In the genomic region with DNA sequence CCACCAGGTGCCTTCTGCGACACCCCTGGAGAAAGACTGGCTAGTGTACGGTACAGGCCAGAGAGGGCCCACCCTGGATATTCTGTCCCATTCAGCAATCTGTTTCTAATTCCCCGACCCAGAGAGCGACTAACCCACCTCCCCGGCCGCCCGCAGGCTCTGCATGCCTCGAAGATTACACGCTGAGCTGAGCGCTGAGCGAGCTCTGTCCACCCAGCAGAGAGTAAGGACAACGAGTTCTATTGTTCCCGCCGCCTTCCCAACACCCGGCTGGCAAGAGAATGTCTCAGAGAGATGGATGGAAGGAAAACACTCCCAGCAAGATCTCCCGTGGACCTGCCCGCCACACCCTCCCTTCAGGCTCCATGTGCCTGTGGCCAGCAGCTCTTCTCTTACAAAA, we compare ENCODE assay signal across 10 mouse cellular contexts.
DNase-seq lines count a peak whose midpoint lies in the region; ATAC-seq lines count a peak whose summit lies in the region.
"Had no signal": no experiment of that assay in that cellular context is flagged by ENCODE, and none has a peak within 500 bp of the region (broad histone marks: within the 10 kb centered on the region; RNA-seq: fewer than 3 reads in every experiment).

No protein-coding gene starts in this region.

- no peak overlapping the region for H3K4me3 ChIP-seq in hindbrain, embryonic 10.5 days
- H3K4me3 ChIP-seq in hindbrain, embryonic 14.5 days (replicated peaks; ENCODE audit: low read length): no peak overlapping the region
- H3K4me3 ChIP-seq in limb, embryonic 11.5 days (ENCODE audit: low read depth, low read length): no peak overlapping the region
- H3K4me3 ChIP-seq: intestine, embryonic 15.5 days had no signal

- ATAC-seq in hindbrain, embryonic 14.5 days (ENCODE audit: low FRiP score): no peak
- ATAC-seq in limb, embryonic 11.5 days (ENCODE audit: insufficient number of reproducible peaks, low FRiP score, low TSS enrichment, low read depth): no peak
- ATAC-seq: intestine, embryonic 15.5 days had no signal

- H3K36me3 ChIP-seq in hindbrain, embryonic 10.5 days: no peaks in the 10 kb centered on the region
- no peaks in the 10 kb centered on the region for H3K36me3 ChIP-seq in hindbrain, embryonic 14.5 days (replicated peaks; ENCODE audit: control insufficient read depth, insufficient read depth)
- no peaks in the 10 kb centered on the region for H3K36me3 ChIP-seq in limb, embryonic 11.5 days (ENCODE audit: control insufficient read depth, insufficient read depth, low read length)
- H3K36me3 ChIP-seq: intestine, embryonic 15.5 days had no signal

- H3K27me3 ChIP-seq in hindbrain, embryonic 10.5 days (ENCODE audit: insufficient read depth, poor library complexity, severe bottlenecking): peaks cover 46% of the 10 kb centered on the region
- H3K27me3 ChIP-seq in hindbrain, embryonic 14.5 days (ENCODE audit: control insufficient read depth, insufficient read depth, low read length): no peaks in the 10 kb centered on the region
- H3K27me3 ChIP-seq in limb, embryonic 11.5 days (ENCODE audit: control insufficient read depth, insufficient read depth, low read length): no peaks in the 10 kb centered on the region; the same call in 1 of the 2 replicates
- H3K27me3 ChIP-seq: intestine, embryonic 15.5 days had no signal

- H3K27ac ChIP-seq in hindbrain, embryonic 10.5 days: peak overlapping the region; percentile 67
- no peak overlapping the region for H3K27ac ChIP-seq in hindbrain, embryonic 14.5 days
- H3K27ac ChIP-seq in limb, embryonic 11.5 days (replicated peaks; ENCODE audit: low read depth, low read length): no peak overlapping the region
- H3K27ac ChIP-seq: intestine, embryonic 15.5 days had no signal

- WGBS in hindbrain, embryonic 10.5 days: 8% methylated on average over 17 of the region's 17 CpGs
- WGBS in hindbrain, embryonic 14.5 days: 8% methylated on average over 17 of the region's 17 CpGs
- 16% methylated on average over 17 of the region's 17 CpGs for WGBS in limb, embryonic 11.5 days

- H3K4me2 ChIP-seq in hindbrain, embryonic 14.5 days (replicated peaks): no peak overlapping the region
- H3K4me2 ChIP-seq in limb, embryonic 11.5 days (ENCODE audit: low read depth, severe bottlenecking): 0 out of 2 replicates have a peak overlapping the region, but pooled peaks have one; percentile 1
- H3K4me2 ChIP-seq: intestine, embryonic 15.5 days had no signal

- peak; percentile 62 for DNase-seq in hindbrain, embryonic 10.5 days (ENCODE audit: low spot score)
- no peak for DNase-seq in hindbrain, embryonic 14.5 days (ENCODE audit: low spot score)
- DNase-seq in brain, adult 2 months (ENCODE audit: low read depth, low spot score): peak; percentile 58
- DNase-seq in embryo, embryonic 9.5 days (ENCODE audit: extremely low spot score): peak; percentile 56
- peak; percentile 57 for DNase-seq in limb, embryonic 11.5 days (ENCODE audit: low spot score)
- DNase-seq in adrenal gland, adult 2 months: no peak
- no peak for DNase-seq in urinary bladder, postnatal 36 days (ENCODE audit: low spot score in 2 of 2)
- DNase-seq: cerebellum, adult 11-12 months; right cerebral cortex, postnatal 4 days had no signal

- H3K9ac ChIP-seq in hindbrain, embryonic 14.5 days: no peak overlapping the region
- no peak overlapping the region for H3K9ac ChIP-seq in limb, embryonic 11.5 days (ENCODE audit: low read length)
- H3K9ac ChIP-seq: intestine, embryonic 15.5 days had no signal

- peaks cover 41% of the 10 kb centered on the region for H3K4me1 ChIP-seq in hindbrain, embryonic 10.5 days (replicated peaks)
- H3K4me1 ChIP-seq in hindbrain, embryonic 14.5 days (replicated peaks; ENCODE audit: control insufficient read depth, insufficient read depth, low read length): 0 out of 2 replicates have a peak, but pooled peaks cover 5% of the 10 kb centered on the region
- peaks cover 14% of the 10 kb centered on the region for H3K4me1 ChIP-seq in limb, embryonic 11.5 days (ENCODE audit: control insufficient read depth, insufficient read depth, low read length)
- H3K4me1 ChIP-seq: intestine, embryonic 15.5 days had no signal

- H3K9me3 ChIP-seq in hindbrain, embryonic 10.5 days: no peaks in the 10 kb centered on the region
- no peaks in the 10 kb centered on the region for H3K9me3 ChIP-seq in hindbrain, embryonic 14.5 days (ENCODE audit: control insufficient read depth, low read length)
- no peaks in the 10 kb centered on the region for H3K9me3 ChIP-seq in limb, embryonic 11.5 days (ENCODE audit: control insufficient read depth, low read length)
- H3K9me3 ChIP-seq: intestine, embryonic 15.5 days had no signal

Comparison
In these comparisons a context has a peak if more than half of its experiments do, and no peak if none do; other contexts are left out.
1. DNase-seq: peak in hindbrain, embryonic 10.5 days (single experiment), brain, adult 2 months (single experiment), embryo, embryonic 9.5 days (single experiment) and limb, embryonic 11.5 days (single experiment); none in hindbrain, embryonic 14.5 days (single experiment), adrenal gland, adult 2 months (single experiment) and urinary bladder, postnatal 36 days (0 of 2).